Mouse (Mus musculus): Measurements from ENCODE around the gene Casc3.

Casc3 gene

DNA sequence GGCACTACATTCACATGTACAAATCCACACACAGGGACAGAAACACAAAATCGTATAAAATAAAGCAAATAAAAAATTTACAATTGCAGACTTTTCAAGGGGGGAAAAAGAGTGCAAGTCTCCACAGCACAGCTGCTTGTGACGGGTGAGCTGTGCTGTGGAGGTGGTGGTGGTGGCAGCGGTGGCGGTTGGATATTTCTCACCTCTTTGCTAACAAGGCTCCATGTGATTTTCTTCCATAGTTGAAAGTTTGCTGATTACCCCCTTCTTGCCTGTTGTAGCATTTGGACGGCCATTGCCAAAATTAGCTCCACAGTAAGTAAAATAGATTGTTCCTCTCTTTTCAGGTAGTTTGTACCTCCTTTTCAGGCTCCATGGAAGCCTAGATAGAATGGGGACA is at the start of gene Casc3:
Gene Casc3 (plus strand): TSS at position 301 of the 400 bp plus-strand sequence.
- DNase-seq (ENCODE audit: low spot score), result no peak

DNA sequence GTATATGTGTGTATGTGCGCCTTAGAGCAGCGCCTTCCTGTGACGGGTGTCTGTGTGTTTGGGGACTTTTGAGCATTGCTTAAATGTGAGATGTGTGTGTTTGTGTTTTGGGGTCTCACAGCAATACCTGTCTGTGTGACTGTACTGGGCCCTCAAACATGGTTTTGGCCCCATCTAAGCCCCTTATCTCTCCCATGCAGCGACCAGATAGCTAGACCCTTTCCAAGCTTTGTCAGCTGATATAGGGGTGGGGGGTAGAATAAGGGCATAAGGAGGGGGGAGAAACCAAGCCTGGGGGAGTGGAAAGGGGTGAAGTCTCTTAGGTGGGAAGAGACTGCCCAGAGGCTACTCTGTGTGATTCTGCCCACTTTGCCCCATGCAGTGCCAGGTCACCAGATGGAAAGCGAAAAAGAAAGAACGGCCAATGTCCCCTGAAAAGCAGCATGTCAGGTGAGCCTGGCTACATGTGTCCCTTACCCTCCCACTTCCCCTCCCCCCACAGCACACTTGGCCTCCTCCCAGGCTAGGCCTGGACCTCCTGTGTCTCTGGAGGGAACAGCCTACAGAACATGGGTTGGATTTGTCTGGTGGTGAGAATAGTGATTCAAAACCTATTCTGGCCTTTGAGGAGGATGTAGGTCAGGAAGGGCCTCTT is 48.9 kb upstream of the Casc3 start:
- DNase-seq (ENCODE audit: low spot score), result no peak

DNA sequence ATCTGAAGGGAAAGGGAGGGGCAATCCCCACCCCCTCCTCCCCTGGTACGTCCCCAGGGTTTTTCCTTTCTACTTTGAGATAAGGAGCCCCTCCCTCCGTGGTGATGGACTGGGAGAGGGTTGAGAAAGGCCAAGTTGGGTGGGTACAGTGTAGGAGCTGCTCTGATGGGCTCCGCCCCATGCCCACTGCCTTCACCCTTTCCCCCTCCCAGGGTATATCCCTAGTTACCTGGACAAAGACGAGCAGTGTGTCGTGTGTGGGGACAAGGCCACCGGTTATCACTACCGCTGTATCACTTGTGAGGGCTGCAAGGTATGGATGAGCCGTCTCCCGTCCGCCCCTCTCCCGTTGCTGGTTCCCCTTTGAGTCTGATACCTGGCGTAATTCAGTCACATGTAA is 48.0 kb upstream of the Casc3 start:
- DNase-seq (ENCODE audit: low spot score), result no peak

DNA sequence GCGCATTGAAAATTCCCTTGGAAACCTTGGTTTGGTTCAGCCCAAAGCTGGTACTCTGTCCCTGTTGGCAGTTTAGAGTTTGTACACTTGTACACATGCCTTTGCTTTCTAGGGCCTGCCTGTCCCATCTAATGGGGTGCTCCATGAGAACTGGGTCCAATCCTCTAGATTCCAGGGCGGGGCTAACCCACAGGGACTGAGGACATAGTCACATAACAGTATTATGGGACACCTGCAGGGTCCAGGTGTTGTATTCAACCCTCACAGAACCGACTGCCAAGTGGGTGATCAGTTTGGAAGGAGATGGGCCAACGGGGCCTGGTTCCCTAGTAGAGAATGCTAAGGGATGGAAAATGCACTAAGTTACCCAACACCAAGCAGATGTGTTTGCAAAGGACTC is 42.8 kb upstream of the Casc3 start:
- no peak for DNase-seq (ENCODE audit: low spot score)

DNA sequence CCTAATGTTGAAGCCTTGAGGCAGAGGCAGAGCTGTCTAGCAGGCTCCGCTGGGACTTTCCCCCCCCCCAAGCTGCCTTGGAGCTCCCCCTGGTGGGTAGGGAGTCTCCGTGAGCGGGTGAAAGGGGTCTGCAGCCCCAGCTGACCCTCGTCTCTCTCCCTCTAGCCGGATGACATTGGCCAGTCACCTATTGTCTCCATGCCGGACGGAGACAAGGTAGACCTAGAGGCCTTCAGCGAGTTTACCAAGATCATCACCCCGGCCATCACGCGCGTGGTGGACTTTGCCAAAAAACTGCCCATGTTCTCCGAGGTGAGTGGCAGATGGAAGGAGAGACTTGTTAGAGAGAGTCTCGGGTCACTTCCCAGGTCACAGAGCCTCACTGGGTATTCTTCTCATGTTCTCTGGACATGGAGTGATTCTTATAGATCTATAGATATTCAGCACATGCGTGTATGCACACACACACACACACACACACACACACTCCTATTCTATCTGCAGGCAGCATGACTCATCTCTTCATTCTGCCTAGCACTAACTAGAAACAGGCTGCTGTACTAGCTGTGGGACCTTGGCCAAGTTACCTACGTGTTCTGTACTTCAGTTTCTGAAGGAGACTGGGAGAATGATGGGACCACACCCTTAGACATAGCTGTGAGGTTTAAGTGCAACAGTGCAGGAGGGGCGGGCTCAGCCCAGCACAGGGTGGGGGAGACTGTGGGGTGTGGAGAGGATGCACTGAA is 41.8 kb upstream of the Casc3 start:
- no peak for DNase-seq (ENCODE audit: low spot score)

DNA sequence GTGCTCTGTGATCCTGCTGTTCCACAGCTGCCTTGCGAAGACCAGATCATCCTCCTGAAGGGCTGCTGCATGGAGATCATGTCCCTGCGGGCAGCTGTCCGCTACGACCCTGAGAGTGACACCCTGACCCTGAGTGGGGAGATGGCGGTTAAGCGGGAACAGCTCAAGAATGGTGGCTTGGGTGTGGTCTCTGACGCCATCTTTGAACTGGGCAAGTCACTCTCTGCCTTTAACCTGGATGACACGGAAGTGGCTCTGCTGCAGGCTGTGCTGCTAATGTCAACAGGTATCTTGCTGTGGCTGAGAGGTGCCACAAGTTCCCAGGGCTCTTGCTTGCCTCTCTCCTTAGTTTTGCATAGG is 41.2 kb upstream of the Casc3 start:
- no peak for DNase-seq (ENCODE audit: low spot score)

DNA sequence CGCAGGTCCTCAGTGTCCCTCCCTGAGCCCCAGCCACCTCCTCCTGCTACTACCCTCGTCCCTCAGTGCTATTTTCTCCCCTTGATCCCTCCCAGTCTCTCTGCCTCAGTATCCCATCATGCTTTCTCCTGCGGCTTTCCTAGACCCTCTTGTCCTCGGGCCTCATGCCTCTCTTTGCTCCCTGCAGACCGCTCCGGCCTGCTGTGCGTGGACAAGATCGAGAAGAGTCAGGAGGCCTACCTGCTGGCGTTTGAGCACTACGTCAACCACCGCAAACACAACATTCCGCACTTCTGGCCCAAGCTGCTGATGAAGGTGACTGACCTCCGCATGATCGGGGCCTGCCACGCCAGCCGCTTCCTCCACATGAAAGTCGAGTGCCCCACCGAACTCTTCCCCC is 40.6 kb upstream of the Casc3 start:
- DNase-seq (ENCODE audit: low spot score), result no peak

DNA sequence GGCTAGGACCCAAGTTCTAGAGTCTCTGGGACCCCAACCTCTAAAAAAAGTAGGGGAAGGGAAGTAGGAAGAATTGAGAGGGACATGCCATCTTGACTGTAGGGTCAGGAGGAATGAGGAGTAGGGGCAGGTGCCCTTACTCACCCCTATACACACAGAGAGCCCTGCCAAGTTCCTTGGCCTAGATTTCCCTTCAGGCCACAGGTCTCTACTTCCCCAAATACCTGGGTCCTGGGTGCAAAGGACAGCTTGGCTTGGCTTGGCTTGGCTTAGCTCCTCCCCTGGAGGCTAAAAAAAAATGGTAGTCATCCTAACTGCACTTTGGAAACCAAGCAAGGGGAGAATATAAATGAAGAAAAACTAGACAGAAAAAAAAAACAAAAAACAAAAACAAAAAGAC is 40.0 kb upstream of the Casc3 start:
- no peak for DNase-seq (ENCODE audit: low spot score)

DNA sequence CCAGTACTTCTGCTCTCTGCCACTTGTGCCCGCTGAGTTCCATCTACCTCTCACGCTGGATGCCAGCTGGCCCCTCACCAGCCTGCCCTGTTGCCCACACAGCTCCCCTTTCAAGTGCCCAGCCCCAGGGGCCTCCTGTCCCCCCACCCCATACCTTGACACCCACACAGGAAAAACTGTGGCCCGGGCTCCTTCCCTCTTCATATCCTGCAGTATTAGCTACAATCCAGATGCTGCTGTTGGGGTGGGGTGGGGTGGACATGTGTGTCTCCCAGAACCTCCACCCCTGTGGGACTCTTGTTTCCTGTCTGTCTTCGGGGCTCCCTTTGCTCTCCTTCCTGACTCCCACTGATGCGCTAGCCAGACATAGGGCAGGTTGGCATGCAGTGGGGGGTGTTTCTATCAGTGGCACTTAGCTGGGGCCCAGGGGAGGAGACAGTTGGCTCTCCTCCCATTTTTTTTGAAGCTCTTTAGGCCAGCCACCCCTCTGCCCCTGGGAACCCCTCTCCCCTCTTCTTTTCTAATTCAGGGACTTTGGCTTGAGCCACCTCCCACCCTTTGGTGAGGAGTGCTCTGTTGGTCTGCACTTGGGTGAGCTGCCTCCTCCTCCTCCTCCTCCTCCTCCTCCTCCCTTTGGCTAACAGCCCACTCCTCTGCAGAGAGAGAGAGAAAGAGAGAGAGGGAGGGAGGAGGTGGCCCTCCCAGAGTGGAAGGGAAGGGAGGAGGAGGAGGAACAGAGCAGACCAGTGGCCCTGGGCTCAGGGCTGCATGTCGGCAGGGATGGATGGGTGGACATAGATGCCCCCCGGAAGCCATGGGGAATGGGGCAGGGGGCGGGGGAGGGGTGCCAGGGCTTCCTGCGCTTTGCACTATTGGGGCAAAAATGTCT is 39.0 kb upstream of the Casc3 start:
- DNase-seq (ENCODE audit: low spot score), result no peak

DNA sequence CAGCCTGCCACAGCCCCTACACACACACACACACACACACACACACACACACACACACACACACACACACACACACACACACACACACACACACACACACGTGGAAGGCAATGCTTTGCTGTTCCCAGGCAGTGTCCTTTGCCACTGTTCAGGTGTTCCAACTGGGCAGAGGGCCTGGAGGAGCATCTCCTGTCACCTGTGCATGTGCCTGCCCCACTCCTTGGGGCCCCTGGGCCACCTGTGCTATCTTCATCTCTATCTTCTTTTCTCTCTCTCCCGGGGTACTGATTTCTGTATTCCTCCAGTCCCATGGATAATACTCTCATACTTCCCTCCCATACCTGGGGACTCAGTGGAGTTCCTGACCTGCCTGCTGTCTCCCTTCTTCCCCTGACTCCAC is 38.4 kb upstream of the Casc3 start:
- no peak for DNase-seq (ENCODE audit: low spot score)

DNA sequence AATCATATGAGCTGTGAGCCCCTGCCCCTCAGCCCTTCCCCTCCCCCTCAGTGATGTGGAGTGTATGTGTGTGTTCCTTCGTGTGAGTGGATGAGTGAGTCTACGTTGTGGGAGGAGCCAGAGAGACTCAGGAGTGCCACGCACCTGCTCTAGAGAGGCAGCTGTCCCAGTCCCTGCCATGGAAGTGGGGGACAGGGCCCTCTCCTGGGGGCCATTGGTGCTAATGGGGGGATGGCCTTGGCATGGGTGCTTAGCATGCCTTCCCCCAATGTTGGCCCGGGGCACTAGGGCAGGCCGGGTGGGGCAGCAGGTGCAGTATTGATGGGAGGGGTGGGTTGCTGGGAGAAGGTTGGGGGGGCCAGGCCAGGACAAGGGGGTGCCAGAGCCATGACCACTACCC is 37.9 kb upstream of the Casc3 start:
- DNase-seq (ENCODE audit: low spot score), result no peak

DNA sequence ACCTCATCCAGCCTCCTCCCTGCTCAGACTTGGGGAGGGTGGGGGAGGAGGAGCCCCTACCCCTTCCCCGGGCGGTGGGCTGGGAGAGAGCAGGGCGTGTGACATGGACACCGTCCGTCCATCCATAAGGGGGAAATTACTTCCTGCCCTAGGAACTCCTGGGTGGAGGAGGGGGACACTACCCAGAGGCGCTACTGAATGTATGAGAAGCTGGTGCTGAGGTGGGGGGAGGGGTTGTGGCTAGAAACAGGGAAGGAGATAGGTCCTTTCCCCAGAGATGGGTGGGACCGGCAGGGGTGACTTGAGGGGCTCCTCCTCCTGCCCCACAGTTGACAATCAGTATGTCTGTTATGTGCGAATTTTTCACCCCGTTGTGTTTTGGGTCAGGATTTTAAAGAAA is 37.4 kb upstream of the Casc3 start:
- DNase-seq (ENCODE audit: low spot score), result no peak

DNA sequence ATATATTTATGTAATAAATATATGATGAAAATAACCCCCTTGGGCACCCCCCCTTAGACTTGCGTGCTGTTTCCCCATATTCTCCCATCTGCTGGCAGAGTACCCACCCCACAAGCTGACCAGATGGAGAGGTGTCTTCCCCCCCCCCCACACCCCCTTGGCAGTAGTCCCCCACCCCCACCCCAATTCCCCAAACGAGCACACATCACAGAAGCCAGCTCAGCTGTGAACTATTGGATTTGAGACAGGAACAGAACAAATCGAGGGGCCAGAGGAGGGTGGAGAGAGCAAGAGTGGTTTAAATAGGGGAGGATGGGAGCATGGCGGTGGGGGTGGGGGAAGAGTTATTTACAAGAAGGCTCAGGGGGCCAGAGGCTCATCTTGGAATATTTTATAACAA is 37.0 kb upstream of the Casc3 start:
- DNase-seq (ENCODE audit: low spot score), result no peak

DNA sequence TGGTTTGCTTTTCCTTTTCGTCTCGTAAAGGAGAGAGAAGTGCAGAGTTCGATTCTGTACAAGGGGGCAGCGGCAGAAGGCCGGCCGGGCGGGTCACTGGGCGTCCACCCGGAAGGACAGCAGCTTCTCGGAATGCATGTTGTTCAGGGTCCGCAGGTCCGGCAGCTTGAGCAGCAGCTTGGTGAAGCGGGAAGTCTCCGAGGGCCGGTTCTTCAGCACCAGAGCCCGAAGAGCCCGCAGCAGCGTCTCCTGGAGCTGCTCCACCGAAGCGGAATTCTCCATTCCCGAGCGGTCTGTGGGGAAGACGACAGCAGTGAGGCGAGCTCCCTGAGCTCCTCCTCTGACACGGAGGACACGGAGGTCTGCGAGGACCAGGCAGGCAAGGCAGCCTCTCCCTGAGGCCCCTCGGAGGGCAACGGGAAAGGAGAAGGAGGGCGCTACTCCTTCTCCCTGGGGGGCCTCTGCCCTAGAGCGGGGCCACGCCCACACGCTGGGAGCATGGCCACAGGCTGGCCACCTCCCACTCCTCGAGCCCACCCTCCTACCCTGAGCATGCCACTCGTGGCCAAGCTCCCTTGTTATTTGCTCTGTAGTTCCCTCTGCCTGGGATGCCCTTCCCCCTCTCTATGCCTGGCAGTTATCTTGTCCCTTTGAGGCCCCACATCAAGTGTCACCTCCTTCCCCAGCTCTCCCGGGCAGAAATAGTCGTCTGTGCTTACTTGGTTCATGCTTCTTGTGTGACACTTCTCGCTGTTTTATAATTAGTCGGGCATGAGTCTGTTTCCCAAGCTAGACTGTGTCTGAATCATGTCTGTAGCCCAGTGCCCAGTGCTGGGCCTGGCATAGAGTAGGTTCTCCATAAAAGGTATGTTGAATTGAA is 36.3 kb upstream of the Casc3 start:
- DNase-seq (ENCODE audit: low spot score), result no peak

DNA sequence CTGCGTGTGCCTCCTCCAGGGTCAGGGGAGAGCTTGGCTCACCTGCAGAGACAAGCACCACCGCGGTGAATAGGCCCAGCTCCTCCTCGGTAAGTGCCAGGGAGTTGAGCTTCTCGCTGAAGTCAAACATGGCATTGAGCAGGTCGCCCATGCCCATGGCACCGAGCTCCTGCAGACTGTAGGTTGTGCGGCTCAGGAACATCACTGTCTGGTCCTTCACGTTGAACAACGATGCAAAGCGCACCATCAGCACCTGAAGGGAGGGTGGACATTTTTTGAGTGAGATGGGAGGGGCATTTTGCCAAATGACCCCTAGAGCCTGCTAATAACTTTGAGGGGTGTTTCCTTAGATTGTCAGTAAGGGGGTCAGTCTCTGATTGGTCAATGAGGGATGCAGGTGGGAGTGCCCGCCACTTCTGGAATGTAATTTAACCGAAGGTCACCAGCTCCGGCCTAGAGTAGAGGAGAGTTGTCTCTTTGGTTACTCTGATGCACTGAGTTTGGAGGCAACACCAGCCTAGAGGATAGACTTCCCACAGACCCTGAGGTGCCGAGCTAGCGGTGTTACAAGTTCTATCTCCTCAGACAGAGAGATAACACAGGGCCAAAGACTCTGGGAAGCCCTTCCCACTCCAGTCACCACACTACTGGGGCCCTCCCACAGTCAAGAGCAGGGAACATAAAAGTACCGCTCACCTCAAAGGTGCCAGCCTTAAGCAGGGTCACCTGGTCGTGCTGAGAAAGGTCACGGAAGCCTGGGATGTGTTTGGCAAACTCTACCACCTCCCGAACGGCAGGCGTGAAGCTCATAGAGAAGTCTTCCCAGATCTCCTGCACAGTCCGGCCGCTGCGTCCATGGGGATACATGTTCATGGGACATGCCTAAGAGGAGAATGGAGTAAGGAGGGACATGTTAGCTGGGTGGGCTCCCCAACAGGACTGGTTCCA is 35.4 kb upstream of the Casc3 start:
- DNase-seq (ENCODE audit: low spot score), result no peak

DNA sequence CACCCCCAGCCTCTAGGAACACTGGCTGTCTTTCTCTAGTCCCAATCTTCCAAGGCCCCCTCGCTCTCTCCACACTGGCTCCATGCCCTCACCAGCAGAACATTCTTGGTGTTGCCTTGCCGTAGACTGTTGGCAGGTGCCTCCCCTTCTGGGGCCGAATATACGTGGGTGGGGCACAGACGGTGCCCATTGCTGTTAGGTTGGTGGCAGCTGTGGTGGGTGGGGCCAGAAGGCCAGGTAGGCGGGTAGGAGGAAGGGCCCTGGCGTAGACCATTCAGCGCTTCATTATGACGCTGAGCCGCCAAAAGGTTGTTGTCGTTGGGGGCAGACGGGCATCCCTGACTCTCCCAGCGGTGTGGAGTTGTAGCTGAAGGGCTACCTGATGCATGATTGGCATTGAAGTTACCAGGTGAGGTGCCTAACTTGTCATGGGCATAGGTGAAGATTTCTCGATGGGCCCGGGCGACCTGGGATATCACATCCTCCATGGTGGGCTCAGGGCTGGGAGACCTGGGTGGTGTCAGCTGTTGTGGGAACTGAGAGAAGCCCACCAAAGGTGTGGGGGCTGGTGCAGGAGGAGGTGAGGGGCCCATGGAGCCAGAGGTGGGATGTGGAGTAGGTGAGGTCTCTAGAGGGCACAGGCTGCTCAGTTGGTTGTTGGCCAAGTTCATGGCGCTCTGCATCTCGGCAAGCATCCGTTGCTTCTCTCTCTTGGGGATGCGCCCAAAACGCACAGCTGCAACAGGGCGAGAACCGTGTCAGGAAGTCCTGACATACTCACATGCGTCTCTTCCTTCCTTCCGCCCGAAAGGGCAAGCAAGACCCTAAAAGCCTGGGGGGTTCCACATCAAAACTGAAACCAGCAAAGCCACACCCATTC is 34.4 kb upstream of the Casc3 start:
- no peak for DNase-seq (ENCODE audit: low spot score)

DNA sequence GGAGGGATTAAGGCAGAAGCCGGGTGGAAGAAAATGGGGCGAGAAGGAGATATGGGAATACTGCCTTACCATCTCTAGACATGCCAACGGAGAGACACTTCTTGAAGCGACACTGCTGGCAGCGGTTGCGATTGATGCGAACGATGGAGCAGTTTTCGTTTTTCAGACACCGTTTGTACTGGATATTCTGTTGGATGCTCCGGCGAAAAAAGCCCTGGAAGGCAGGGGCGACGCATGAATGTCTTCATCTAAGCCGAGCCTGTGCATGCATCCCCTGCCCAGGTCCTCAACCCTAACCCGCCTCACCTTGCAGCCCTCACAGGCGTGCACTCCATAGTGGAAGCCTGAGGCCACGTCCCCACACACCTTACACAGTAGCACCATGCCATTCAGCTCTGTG is 33.6 kb upstream of the Casc3 start:
- DNase-seq (ENCODE audit: low spot score), result no peak

DNA sequence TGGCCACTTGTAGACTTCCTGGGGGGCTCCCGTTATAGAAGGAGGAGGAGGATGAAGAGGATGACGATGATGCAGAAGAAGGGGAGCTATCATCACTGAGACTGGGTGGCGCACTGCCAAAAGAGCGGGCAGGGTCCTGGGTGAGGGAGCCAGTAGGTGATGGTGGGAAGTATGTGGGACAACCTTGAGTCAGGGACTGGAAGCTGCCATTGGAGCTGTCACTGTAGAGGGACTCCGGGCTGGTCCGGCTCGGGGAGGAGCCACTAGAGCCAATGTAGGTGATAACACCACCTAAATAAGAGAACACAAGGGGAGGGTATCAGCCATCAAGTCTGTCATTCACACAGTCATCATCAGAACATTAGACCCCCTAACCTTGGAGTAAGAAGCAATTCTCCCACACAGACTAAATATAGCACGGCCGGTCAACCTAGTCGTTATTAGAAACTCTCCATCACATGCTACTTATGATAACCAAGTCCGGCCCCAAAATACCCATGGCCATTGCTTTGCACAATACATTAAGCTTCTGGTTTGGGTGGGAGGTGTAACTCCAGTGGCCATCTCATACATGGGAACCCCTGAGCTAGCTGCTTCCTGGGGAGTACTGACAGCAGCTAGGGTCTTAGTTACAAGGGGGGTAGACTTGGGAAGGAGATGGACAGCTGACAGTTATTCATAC is 32.7 kb upstream of the Casc3 start:
- no peak for DNase-seq (ENCODE audit: low spot score)

DNA sequence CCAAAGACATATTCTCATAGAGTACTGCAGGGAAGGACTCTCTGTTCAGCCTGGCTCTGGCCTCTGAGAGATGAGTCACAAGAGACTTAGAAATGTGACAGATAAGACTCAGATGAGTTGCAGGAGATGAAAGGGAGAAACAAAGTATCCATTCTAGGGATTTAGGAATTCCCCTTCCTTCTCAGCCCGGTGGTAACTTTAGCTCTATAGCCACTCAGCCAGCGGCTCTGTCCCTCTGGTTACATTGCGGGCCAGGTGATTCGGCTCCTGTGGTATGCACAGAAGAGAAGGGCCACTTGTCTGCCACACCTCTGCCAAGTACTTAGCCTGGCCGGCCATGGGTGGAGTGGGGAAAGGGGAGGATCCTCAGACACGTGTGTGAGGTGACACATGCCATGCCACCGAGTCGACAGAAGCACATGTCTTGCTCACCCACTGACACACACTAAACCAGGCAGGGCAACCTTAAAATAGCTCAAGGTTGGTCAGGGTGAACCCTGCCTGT is 32.0 kb upstream of the Casc3 start:
- peak; percentile 61 for DNase-seq (ENCODE audit: low spot score)
